Mouse (Mus musculus) yolk sac, embryonic 10.5 days (tissue): ENCODE measurements around the gene Mrap2.

Experiments used
- DNase-seq: peaks from one replicate; pipeline ENCODE4 v3.0.0-alpha.2; 2017; ENCODE audit warnings: low spot score

Gene Mrap2

GRCm38 (mm10) chr9:87178534-87178933, 34.4 kb downstream of the Mrap2 start:
- no peak for DNase-seq

GRCm38 (mm10) chr9:87182231-87182630, 38.1 kb downstream of the Mrap2 start:
- DNase-seq = no peak

GRCm38 (mm10) chr9:87187336-87187735, 43.2 kb downstream of the Mrap2 start:
- no peak for DNase-seq

- DNase-seq = no peak
Measured at GRCm38 (mm10) chr9:87193721-87194120, 49.6 kb downstream of the Mrap2 start.

- no peak for DNase-seq
Measured at GRCm38 (mm10) chr9:87197277-87197676, 53.2 kb downstream of the Mrap2 start.

GRCm38 (mm10) chr9:87198036-87198435, 53.9 kb downstream of the Mrap2 start:
- DNase-seq = no peak

GRCm38 (mm10) chr9:87200426-87200825, 56.3 kb downstream of the Mrap2 start:
- DNase-seq = no peak

- DNase-seq = no peak
Measured at GRCm38 (mm10) chr9:87200919-87201318, 56.8 kb downstream of the Mrap2 start.

GRCm38 (mm10) chr9:87202431-87202830, 58.3 kb downstream of the Mrap2 start:
- DNase-seq = no peak

- no peak for DNase-seq
Measured at GRCm38 (mm10) chr9:87210830-87211339, 66.8 kb downstream of the Mrap2 start.

GRCm38 (mm10) chr9:87213204-87213603, 69.1 kb downstream of the Mrap2 start:
- no peak for DNase-seq
